Mouse (Mus musculus) monocyte, adult 5-6 weeks (primary cell): Measurements from ENCODE around the gene Gm826. TPM values are rescaled to one million over a fixed set of nuclear protein-coding genes. Genes with fewer than 3 reads are reported as not detected.
A peak's percentile ranks its signal among the peaks of the same experiment; 100 is the strongest.

Experiments
- ATAC-seq: fragments of 153-309, 156-312 bp; replicated peaks from 2 replicates; pipeline ENCODE4 v1.8.0; 2017; ENCODE audit warnings: mild to moderate bottlenecking; ENCODE audit not compliant: low TSS enrichment, insufficient number of reproducible peaks, severe bottlenecking, poor library complexity, low FRiP score
- total RNA-seq: library from RNA; stranded (forward); fragments of 200-1000, 200-491, 200-594 nt; gene quantifications from 3 replicates; pipeline ENCODE4 v1.2.3, GENCODE M21; 2017

Gene Gm826
- total RNA-seq, 1 experiment from 2014 or later, result not detected

DNA sequence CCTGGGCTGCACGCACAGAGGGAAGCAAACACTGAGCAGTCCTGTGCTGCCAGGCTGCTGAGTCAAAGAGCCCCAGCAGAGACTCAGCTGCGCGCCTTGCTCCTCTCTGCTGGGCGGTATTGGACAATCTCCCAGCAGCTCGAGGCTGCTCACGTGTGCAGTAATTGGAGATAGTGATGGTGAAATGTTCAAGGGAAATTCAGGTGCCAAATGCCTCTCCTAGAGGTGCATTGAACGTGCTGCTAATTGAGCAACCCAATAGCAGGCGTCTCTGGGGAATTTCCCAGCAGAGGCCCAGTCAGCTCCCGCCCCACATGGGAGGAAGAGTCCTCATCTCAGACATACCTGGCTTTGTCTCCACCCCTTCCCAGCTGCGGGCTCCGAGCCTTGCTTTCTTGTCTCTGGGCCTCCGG, 20.4 kb downstream of the Gm826 start:
- no peak for ATAC-seq

GRCm38 (mm10) chr2:160305070-160305469, 28.9 kb downstream of the Gm826 start:
- no peak for ATAC-seq

DNA sequence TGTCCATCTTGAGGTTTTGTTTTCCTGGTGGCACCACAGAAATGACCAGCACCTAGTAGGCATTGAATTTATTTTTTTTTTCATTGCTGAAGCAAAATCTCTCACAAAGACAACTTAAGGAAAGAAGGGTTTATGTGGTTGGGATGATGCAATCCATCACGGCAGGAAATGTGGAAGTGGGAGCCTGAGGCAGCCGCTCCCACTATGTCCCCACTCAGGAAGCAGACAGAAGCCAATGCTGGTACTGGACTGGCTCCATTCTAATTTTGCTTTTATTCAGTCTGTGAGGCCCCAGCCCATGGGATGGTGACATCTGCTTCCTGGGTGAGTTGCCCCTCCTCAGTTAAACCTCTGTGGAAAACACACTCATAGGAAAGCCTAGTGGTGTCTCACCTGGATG, 30.0 kb downstream of the Gm826 start:
- ATAC-seq, result peak; percentile 70

DNA sequence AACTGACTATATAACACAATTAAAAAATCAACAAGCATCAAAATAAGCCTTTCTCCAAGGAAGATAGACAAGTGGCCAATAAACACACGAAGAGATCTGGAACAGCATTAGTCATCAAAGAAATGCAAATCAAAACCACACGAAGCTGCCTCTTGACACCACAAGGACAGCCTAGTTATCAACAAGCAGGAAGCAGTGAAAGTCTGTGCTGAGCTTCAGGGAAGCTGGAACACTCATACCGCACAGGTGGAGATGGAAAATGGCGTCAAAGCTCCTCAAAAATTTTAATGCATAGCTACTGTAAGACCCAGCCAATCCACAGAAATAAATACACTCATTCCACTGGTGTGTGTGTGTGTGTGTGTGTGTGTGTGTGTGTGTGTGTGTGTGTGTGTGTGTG, 31.9 kb downstream of the Gm826 start:
- ATAC-seq, result no peak

DNA sequence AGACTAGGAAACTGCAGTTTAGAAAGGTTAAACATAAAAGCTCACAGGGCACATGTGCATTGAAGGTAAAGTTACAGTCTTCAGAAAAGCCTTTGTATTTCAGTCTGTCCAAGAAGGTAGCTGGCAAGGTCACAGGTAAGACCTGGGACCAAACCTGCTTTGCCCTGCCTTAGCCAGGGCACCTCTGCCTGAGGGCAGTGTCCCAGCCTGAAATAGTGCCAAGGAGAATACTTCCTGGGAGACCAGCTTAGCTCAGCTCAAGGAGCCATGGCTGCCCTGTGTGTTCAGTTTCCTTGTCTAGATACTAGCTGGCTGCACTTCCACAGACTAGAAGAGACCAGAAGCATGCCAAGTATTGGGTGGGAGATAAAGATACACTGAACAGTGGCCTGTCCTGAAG, 35.4 kb downstream of the Gm826 start:
- no peak for ATAC-seq

DNA sequence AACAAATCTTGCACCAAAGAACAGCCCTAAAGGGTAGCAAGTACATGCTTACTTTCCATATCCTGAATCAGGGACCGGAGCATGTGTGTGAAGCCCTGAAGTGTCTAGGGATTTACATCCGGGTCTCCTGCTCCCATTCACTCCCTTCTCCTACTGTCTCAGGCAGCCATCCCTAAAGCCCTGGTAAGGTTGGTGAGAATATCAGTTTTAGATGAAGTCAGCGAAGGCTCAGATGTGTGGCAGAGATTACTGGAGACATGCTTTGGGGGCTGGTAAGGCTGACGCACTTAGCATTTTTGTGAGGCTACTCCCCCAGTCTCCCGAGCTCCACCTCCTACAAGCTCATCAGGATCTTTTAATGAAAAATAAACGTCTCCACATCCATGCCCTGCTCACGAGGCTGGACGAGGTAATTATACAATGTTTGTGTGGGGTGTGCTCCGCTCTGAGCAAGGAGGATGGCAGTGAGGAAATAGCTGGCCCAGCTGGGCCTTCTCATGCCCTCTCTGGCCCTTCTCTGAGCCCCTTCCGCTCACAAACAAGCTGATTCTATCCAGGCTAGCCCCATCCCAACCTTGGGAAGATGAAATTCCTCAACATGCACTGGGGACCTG, 45.3 kb downstream of the Gm826 start:
- no peak for ATAC-seq

DNA sequence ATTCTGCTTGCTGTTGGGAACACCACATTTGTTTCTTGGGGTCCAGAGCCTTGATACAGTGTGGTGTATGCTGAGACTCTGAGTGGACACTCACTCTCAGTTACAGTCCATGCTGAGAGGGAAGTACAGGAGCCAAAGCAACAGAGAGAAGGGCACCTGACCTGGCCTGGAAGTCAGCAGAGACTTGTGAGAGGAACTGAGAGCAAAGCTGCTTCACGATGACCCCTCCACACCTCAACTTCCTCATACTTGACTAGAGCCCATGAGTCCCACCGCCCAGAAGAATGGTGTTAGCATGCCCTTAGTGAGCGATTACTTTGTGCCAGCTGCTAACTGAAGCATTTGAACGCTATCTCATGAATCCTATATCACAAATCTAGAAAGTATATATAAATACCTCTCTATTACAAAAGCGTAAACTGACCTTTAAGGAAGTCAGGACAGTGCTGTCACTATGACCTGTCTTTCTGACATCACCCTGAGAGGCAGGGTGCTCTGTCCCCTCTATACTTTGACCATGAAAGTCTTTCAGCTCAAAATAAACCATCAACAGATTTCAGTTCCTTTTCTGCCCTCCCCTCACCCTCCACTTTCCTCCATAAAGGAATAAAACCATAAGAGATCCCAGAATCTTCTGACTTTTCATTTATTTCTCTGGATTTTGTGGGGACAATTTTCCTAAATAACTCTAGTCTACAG, 57.9 kb downstream of the Gm826 start:
- ATAC-seq, result peak; percentile 96

GRCm38 (mm10) chr2:160267828-160268453, 66.0 kb downstream of the Gm826 start:
- ATAC-seq, result peak; percentile 71

- ATAC-seq, result no peak
Observed at GRCm38 (mm10) chr2:160263861-160264260, 70.1 kb downstream of the Gm826 start.

GRCm38 (mm10) chr2:160261538-160261937, 72.4 kb downstream of the Gm826 start:
- no peak for ATAC-seq

Other genes with a start within 250 kb of the Gm826 start
- 12.9 to 19.7 TPM (median 18.0 TPM) in 3 replicates for gene Mafb, start 32.9 kb upstream of the Gm826 start, total RNA-seq